Mouse (Mus musculus) CH12.LX (cell line): ENCODE measurements around the gene Efnb2.

Experiments used
- CHD1 ChIP-seq: IDR thresholded peaks from 2 replicates; pipeline ENCODE4 v1.6.1; 2012; ENCODE audit warnings: low read depth, low read length, improper control_type of control experiment, inconsistent platforms
- CTCF ChIP-seq, 2 experiments: IDR thresholded peaks in 1 of 2; conservative IDR thresholded peaks in 1 of 2; 2 replicates each; pipeline ENCODE4 v1.5.1; 2011 to 2012; ENCODE audit warnings: low read depth in 2 of 2, low read length in 2 of 2, improper control_type of control experiment in 1 of 2, inconsistent platforms in 1 of 2, mild to moderate bottlenecking in 1 of 2, moderate library complexity in 1 of 2
- EP300 ChIP-seq: IDR thresholded peaks from 2 replicates; pipeline ENCODE4 v1.6.1; 2011; ENCODE audit warnings: low read length, improper control_type of control experiment
- IRF4 ChIP-seq: IDR thresholded peaks from 2 replicates; pipeline ENCODE4 v1.6.1; 2014; ENCODE audit warnings: low read depth, mild to moderate bottlenecking, inconsistent platforms, low read length, improper control_type of control experiment
- JUND ChIP-seq: conservative IDR thresholded peaks from 2 replicates; pipeline ENCODE4 v1.6.1; 2011; ENCODE audit warnings: low read depth, low read length, improper control_type of control experiment
- KAT2A ChIP-seq: IDR thresholded peaks from 2 replicates; pipeline ENCODE4 v1.6.1; 2012; ENCODE audit warnings: low read length, improper control_type of control experiment, inconsistent platforms; ENCODE audit not compliant: insufficient replicate concordance
- MAX ChIP-seq: IDR thresholded peaks from 2 replicates; pipeline ENCODE4 v1.6.1; 2011; ENCODE audit warnings: low read length, improper control_type of control experiment
- PAX5 ChIP-seq: IDR thresholded peaks from 2 replicates; pipeline ENCODE4 v1.6.1; 2012; ENCODE audit warnings: low read length, inconsistent platforms, mixed read lengths
- POLR2A ChIP-seq: IDR thresholded peaks from 2 replicates; pipeline ENCODE4 v1.6.1; 2011; ENCODE audit warnings: low read depth, mild to moderate bottlenecking, improper control_type of control experiment, low read length
- SIN3A ChIP-seq: IDR thresholded peaks from 2 replicates; pipeline ENCODE4 v1.6.1; 2012; ENCODE audit warnings: low read length, improper control_type of control experiment, inconsistent platforms
- TBP ChIP-seq: conservative IDR thresholded peaks from 2 replicates; pipeline ENCODE4 v1.6.1; 2011; ENCODE audit warnings: low read depth, low read length, improper control_type of control experiment
- USF1 ChIP-seq: IDR thresholded peaks from 2 replicates; pipeline ENCODE4 v1.6.1; 2014; ENCODE audit warnings: low read depth, mild to moderate bottlenecking, inconsistent platforms, low read length, improper control_type of control experiment
- USF2 ChIP-seq: conservative IDR thresholded peaks from 2 replicates; pipeline ENCODE4 v1.6.1; 2011; ENCODE audit warnings: low read depth, low read length, improper control_type of control experiment
- ZNF384 ChIP-seq: IDR thresholded peaks from 2 replicates; pipeline ENCODE4 v1.6.1; 2012; ENCODE audit warnings: low read depth, low read length, improper control_type of control experiment, inconsistent platforms

GRCm38 (mm10) chr8:8639569-8640263 is 21.3 kb downstream of the Efnb2 start:
- no peak for TF ChIP-seq POLR2A
- no peak for TF ChIP-seq KAT2A
- TF ChIP-seq CTCF (conservative IDR thresholded peaks at IDR 0.05 in 1 of 2, IDR thresholded peaks at IDR 0.05 in 1 of 2; ENCODE audit: low read depth in 2 of 2, low read length in 2 of 2), result no peak
- no peak for TF ChIP-seq TBP
- TF ChIP-seq USF1, result no peak
- TF ChIP-seq JUND, result no peak
- no peak for TF ChIP-seq MAX
- TF ChIP-seq CHD1, result no peak
- no peak for TF ChIP-seq SIN3A
- TF ChIP-seq EP300, result no peak
- no peak for TF ChIP-seq IRF4
- no peak for TF ChIP-seq ZNF384
- no peak for TF ChIP-seq PAX5
- no peak for TF ChIP-seq USF2
